Mouse (Mus musculus): ENCODE measurements at regions not wholly inside any gene's neighbourhood (a gene's known extent, or its start where the extent isn't known, plus 50 kb on each side); places are given as distances from the start of the nearest gene placed in this dataset.

- Histone ChIP-seq H3K27me3 (ENCODE audit: control insufficient read depth, insufficient read depth, low read length, poor library complexity, severe bottlenecking) (no peaks in the 10 kb centered on the region), H3K4me1 (ENCODE audit: control insufficient read depth, insufficient read depth, low read length) (no peaks in the 10 kb centered on the region), H3K9me3 (replicated peaks; ENCODE audit: control insufficient read depth, insufficient read depth, low read length, poor library complexity, severe bottlenecking) (no peaks in the 10 kb centered on the region), H3K4me3 (ENCODE audit: low read depth, low read length) (no peak overlapping the region), H3K27ac (ENCODE audit: insufficient read depth, low read length) (no peak overlapping the region), H3K36me3 (ENCODE audit: control insufficient read depth, insufficient read depth, low read length, poor library complexity, severe bottlenecking) (no peaks in the 10 kb centered on the region), H3K9ac (ENCODE audit: low read depth, poor library complexity, severe bottlenecking) (no peak overlapping the region)
- no peak for TF ChIP-seq POLR2A (IDR thresholded peaks at IDR 0.05; ENCODE audit: insufficient read depth, low read length)
- no peak for TF ChIP-seq CTCF (IDR thresholded peaks at IDR 0.05; ENCODE audit: low read depth, low read length)
- no peak for TF ChIP-seq EP300 (IDR thresholded peaks at IDR 0.05; ENCODE audit: insufficient read depth, low read depth, low read length)
Observed at GRCm38 (mm10) chr13:83868922-83869321, 353.2 kb upstream of the Tmem161b start.

- Histone ChIP-seq H3K9me3 (replicated peaks; ENCODE audit: control insufficient read depth, insufficient read depth, low read length, poor library complexity, severe bottlenecking) (no peaks in the 10 kb centered on the region), H3K4me3 (ENCODE audit: low read depth, low read length) (no peak overlapping the region), H3K27ac (ENCODE audit: insufficient read depth, low read length) (no peak overlapping the region), H3K4me1 (ENCODE audit: control insufficient read depth, insufficient read depth, low read length) (no peaks in the 10 kb centered on the region), H3K36me3 (ENCODE audit: control insufficient read depth, insufficient read depth, low read length, poor library complexity, severe bottlenecking) (no peaks in the 10 kb centered on the region), H3K27me3 (ENCODE audit: control insufficient read depth, insufficient read depth, low read length, poor library complexity, severe bottlenecking) (no peaks in the 10 kb centered on the region), H3K9ac (ENCODE audit: low read depth, poor library complexity, severe bottlenecking) (no peak overlapping the region)
- TF ChIP-seq EP300 (IDR thresholded peaks at IDR 0.05; ENCODE audit: insufficient read depth, low read depth, low read length) (no peak), CTCF (IDR thresholded peaks at IDR 0.05; ENCODE audit: low read depth, low read length) (no peak), POLR2A (IDR thresholded peaks at IDR 0.05; ENCODE audit: insufficient read depth, low read length) (no peak)
Observed at GRCm38 (mm10) chr13:83872143-83872819, 349.8 kb upstream of the Tmem161b start.

- no peak for TF ChIP-seq POLR2A (IDR thresholded peaks at IDR 0.05; ENCODE audit: insufficient read depth, low read length)
- TF ChIP-seq CTCF (IDR thresholded peaks at IDR 0.05; ENCODE audit: low read depth, low read length), result no peak
- TF ChIP-seq EP300 (IDR thresholded peaks at IDR 0.05; ENCODE audit: insufficient read depth, low read depth, low read length), result no peak
- H3K27me3 ChIP-seq (ENCODE audit: control insufficient read depth, insufficient read depth, low read length, poor library complexity, severe bottlenecking), result no peaks in the 10 kb centered on the region
Observed at GRCm38 (mm10) chr13:83872887-83873286, 349.2 kb upstream of the Tmem161b start.

GRCm38 (mm10) chr13:83879561-83879960 is 342.5 kb upstream of the Tmem161b start:
- no peak for TF ChIP-seq EP300 (IDR thresholded peaks at IDR 0.05; ENCODE audit: insufficient read depth, low read depth, low read length)
- TF ChIP-seq POLR2A (IDR thresholded peaks at IDR 0.05; ENCODE audit: insufficient read depth, low read length), result no peak
- no peak for TF ChIP-seq CTCF (IDR thresholded peaks at IDR 0.05; ENCODE audit: low read depth, low read length)
- Histone ChIP-seq H3K27me3 (ENCODE audit: control insufficient read depth, insufficient read depth, low read length, poor library complexity, severe bottlenecking) (no peaks in the 10 kb centered on the region), H3K27ac (ENCODE audit: insufficient read depth, low read length) (no peak overlapping the region), H3K36me3 (ENCODE audit: control insufficient read depth, insufficient read depth, low read length, poor library complexity, severe bottlenecking) (no peaks in the 10 kb centered on the region), H3K9me3 (replicated peaks; ENCODE audit: control insufficient read depth, insufficient read depth, low read length, poor library complexity, severe bottlenecking) (no peaks in the 10 kb centered on the region), H3K4me3 (ENCODE audit: low read depth, low read length) (no peak overlapping the region), H3K9ac (ENCODE audit: low read depth, poor library complexity, severe bottlenecking) (no peak overlapping the region), H3K4me1 (ENCODE audit: control insufficient read depth, insufficient read depth, low read length) (no peaks in the 10 kb centered on the region)

More at GRCm38 (mm10) chr13:83872887-83873286, 349.2 kb upstream of the Tmem161b start:
- Histone ChIP-seq H3K9ac (ENCODE audit: low read depth, poor library complexity, severe bottlenecking) (no peak overlapping the region), H3K36me3 (ENCODE audit: control insufficient read depth, insufficient read depth, low read length, poor library complexity, severe bottlenecking) (no peaks in the 10 kb centered on the region), H3K9me3 (replicated peaks; ENCODE audit: control insufficient read depth, insufficient read depth, low read length, poor library complexity, severe bottlenecking) (no peaks in the 10 kb centered on the region), H3K27ac (ENCODE audit: insufficient read depth, low read length) (no peak overlapping the region), H3K4me1 (ENCODE audit: control insufficient read depth, insufficient read depth, low read length) (no peaks in the 10 kb centered on the region), H3K4me3 (ENCODE audit: low read depth, low read length) (no peak overlapping the region)

- Histone ChIP-seq H3K27me3 (ENCODE audit: control insufficient read depth, insufficient read depth, low read length, poor library complexity, severe bottlenecking) (no peaks in the 10 kb centered on the region), H3K9me3 (replicated peaks; ENCODE audit: control insufficient read depth, insufficient read depth, low read length, poor library complexity, severe bottlenecking) (no peaks in the 10 kb centered on the region), H3K36me3 (ENCODE audit: control insufficient read depth, insufficient read depth, low read length, poor library complexity, severe bottlenecking) (no peaks in the 10 kb centered on the region), H3K9ac (ENCODE audit: low read depth, poor library complexity, severe bottlenecking) (no peak overlapping the region), H3K4me3 (ENCODE audit: low read depth, low read length) (no peak overlapping the region), H3K27ac (ENCODE audit: insufficient read depth, low read length) (no peak overlapping the region), H3K4me1 (ENCODE audit: control insufficient read depth, insufficient read depth, low read length) (no peaks in the 10 kb centered on the region)
- no peak for TF ChIP-seq CTCF (IDR thresholded peaks at IDR 0.05; ENCODE audit: low read depth, low read length)
- no peak for TF ChIP-seq POLR2A (IDR thresholded peaks at IDR 0.05; ENCODE audit: insufficient read depth, low read length)
- no peak for TF ChIP-seq EP300 (IDR thresholded peaks at IDR 0.05; ENCODE audit: insufficient read depth, low read depth, low read length)
Observed at GRCm38 (mm10) chr13:83880305-83880704, 341.8 kb upstream of the Tmem161b start.

GRCm38 (mm10) chr13:83880772-83881171 is 341.3 kb upstream of the Tmem161b start:
- Histone ChIP-seq H3K4me3 (ENCODE audit: low read depth, low read length) (no peak overlapping the region), H3K36me3 (ENCODE audit: control insufficient read depth, insufficient read depth, low read length, poor library complexity, severe bottlenecking) (no peaks in the 10 kb centered on the region), H3K9ac (ENCODE audit: low read depth, poor library complexity, severe bottlenecking) (no peak overlapping the region), H3K4me1 (ENCODE audit: control insufficient read depth, insufficient read depth, low read length) (no peaks in the 10 kb centered on the region), H3K27me3 (ENCODE audit: control insufficient read depth, insufficient read depth, low read length, poor library complexity, severe bottlenecking) (no peaks in the 10 kb centered on the region), H3K27ac (ENCODE audit: insufficient read depth, low read length) (no peak overlapping the region), H3K9me3 (replicated peaks; ENCODE audit: control insufficient read depth, insufficient read depth, low read length, poor library complexity, severe bottlenecking) (no peaks in the 10 kb centered on the region)
- no peak for TF ChIP-seq EP300 (IDR thresholded peaks at IDR 0.05; ENCODE audit: insufficient read depth, low read depth, low read length)
- TF ChIP-seq POLR2A (IDR thresholded peaks at IDR 0.05; ENCODE audit: insufficient read depth, low read length), result no peak
- no peak for TF ChIP-seq CTCF (IDR thresholded peaks at IDR 0.05; ENCODE audit: low read depth, low read length)

Data from ES-Bruce4 (cell line).